ENCODE assay signal across 31 mouse cellular contexts in the genomic region with DNA sequence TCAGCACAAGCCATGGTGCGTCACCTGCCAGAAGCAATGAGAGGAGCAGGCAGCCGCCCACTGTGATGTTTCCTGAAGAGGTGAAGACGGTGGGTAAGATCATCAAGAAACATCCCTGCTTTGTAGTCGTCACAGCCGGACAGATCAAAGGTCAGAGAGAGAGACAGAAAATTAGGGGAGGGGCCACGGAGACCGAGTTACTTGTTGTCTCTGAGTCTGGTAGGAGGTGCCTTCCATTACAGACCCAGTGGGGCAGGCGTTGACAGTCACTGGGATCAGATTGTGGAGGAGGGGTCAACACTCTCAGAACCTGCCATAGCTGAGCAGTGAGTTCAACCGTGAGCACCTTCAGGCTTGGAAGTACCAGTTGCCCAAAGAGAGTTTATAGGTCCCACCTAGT. TPM values are rescaled to one million over a fixed set of nuclear protein-coding genes. Genes with fewer than 3 reads are reported as not detected.
"Had no signal": no experiment of that assay in that cellular context is flagged by ENCODE, and none has a peak within 500 bp of the region (broad histone marks: within the 10 kb centered on the region; RNA-seq: fewer than 3 reads in every experiment).

No protein-coding gene starts in this region.

- DNase-seq: gastrocnemius, postnatal 14 days; gastrocnemius, postnatal 36 days; heart, adult 11 months; heart, adult 2 months; heart, postnatal 14 days; heart, postnatal 36 days; kidney, adult 11 months; kidney, adult 2 months; kidney, adult 9 months; kidney, postnatal 14 days; left cerebral cortex, postnatal 4 days had no signal

- H3K27ac ChIP-seq: heart, adult 2 months; heart, embryonic 13.5 days; heart, embryonic 15.5 days; hindbrain, embryonic 13.5 days; hindbrain, embryonic 15.5 days; hindbrain, postnatal 0 days; kidney, embryonic 15.5 days; kidney, postnatal 0 days; limb, embryonic 13.5 days; limb, embryonic 15.5 days; liver, embryonic 12.5 days had no signal

- H3K4me1 ChIP-seq: heart, embryonic 15.5 days; hindbrain, embryonic 13.5 days; hindbrain, embryonic 15.5 days; limb, embryonic 13.5 days; limb, embryonic 15.5 days; liver, embryonic 12.5 days had no signal

- H3K4me3 ChIP-seq: heart, adult 2 months; heart, embryonic 13.5 days; heart, embryonic 15.5 days; hindbrain, embryonic 13.5 days; hindbrain, embryonic 15.5 days; kidney, embryonic 15.5 days; limb, embryonic 13.5 days; limb, embryonic 15.5 days; liver, embryonic 12.5 days had no signal

RNA-seq across cellular contexts. Expression of gene Ccr6, which starts 7.2 kb away (rescaled TPM):
- total RNA-seq: gastrocnemius, adult 18-20 months; gastrocnemius, adult 8-10 months; gastrocnemius, postnatal 14 days; gastrocnemius, postnatal 36 days; heart, adult 2 months; heart, postnatal 14 days; heart, postnatal 36 days; hematopoietic stem cell, adult 5-6 weeks; hindbrain, postnatal 0 days; left cerebral cortex, postnatal 10 days; left cerebral cortex, postnatal 25 days; left cerebral cortex, postnatal 4 days; liver, adult 2 months had no signal
- polyA plus RNA-seq: heart, embryonic 11.5 days; heart, embryonic 13.5 days; heart, postnatal 0 days; hindbrain, embryonic 11.5 days; hindbrain, embryonic 13.5 days; hindbrain, embryonic 15.5 days; hindbrain, postnatal 0 days; kidney, embryonic 15.5 days; kidney, postnatal 0 days; limb, embryonic 11.5 days; limb, embryonic 13.5 days; limb, embryonic 15.5 days; liver, embryonic 12.5 days had no signal
